Comparison of ENCODE assay signal across 9 mouse cellular contexts in genomic region chr5:149537796-149538511, GRCm38 (mm10). TPM values are rescaled to one million over a fixed set of nuclear protein-coding genes. Genes with fewer than 3 reads are reported as not detected.
DNase-seq lines count a peak whose midpoint lies in the region; ATAC-seq and TF ChIP-seq lines count a peak whose summit lies in the region.
"Had no signal": no experiment of that assay in that cellular context is flagged by ENCODE, and none has a peak within 500 bp of the region (broad histone marks: within the 10 kb centered on the region; RNA-seq: fewer than 3 reads in every experiment).

No protein-coding gene starts in this region.

- H3K4me3 ChIP-seq in heart, embryonic 10.5 days, result peak overlapping the region; percentile 16; the same call in 1 of the 2 replicates
- peak overlapping the region; percentile 20 for H3K4me3 ChIP-seq in forebrain, postnatal 0 days (ENCODE audit: low read depth, low read length)
- H3K4me3 ChIP-seq in limb, embryonic 15.5 days, result peak overlapping the region; percentile 25
- no peak overlapping the region for H3K4me3 ChIP-seq in stomach, postnatal 0 days (ENCODE audit: low read depth, low read length)

- DNase-seq in heart, embryonic 10.5 days (ENCODE audit: low spot score), result no peak
- DNase-seq in heart, postnatal 4 days, result no peak
- DNase-seq in 3T3-L1 (ENCODE audit: low read depth, low spot score), result peak; percentile 74
- DNase-seq in forebrain, postnatal 0 days, result peak; percentile 72
- no peak for DNase-seq in stomach, postnatal 0 days (ENCODE audit: low spot score)
- no peak for DNase-seq in spleen, adult 12 weeks (ENCODE audit: low spot score)
- no peak for DNase-seq in testis, postnatal 14 days (ENCODE audit: low spot score)

- H3K27ac ChIP-seq in heart, embryonic 10.5 days, result no peak overlapping the region
- peak overlapping the region; percentile 2; the same call in 1 of the 2 replicates for H3K27ac ChIP-seq in forebrain, postnatal 0 days (ENCODE audit: low read depth, low read length)
- H3K27ac ChIP-seq in limb, embryonic 15.5 days, result peak overlapping the region; percentile 47
- no peak overlapping the region for H3K27ac ChIP-seq in stomach, postnatal 0 days (replicated peaks)
- H3K27ac ChIP-seq: macrophage had no signal

- H3K9me3 ChIP-seq in heart, embryonic 10.5 days, result no peaks in the 10 kb centered on the region
- H3K9me3 ChIP-seq in forebrain, postnatal 0 days (ENCODE audit: low read length), result no peaks in the 10 kb centered on the region
- no peaks in the 10 kb centered on the region for H3K9me3 ChIP-seq in limb, embryonic 15.5 days
- H3K9me3 ChIP-seq in stomach, postnatal 0 days (ENCODE audit: control insufficient read depth, low read length), result no peaks in the 10 kb centered on the region

- no peaks in the 10 kb centered on the region for H3K36me3 ChIP-seq in heart, embryonic 10.5 days
- H3K36me3 ChIP-seq in forebrain, postnatal 0 days (ENCODE audit: insufficient read depth), result no peaks in the 10 kb centered on the region
- H3K36me3 ChIP-seq in limb, embryonic 15.5 days, result no peaks in the 10 kb centered on the region
- no peaks in the 10 kb centered on the region for H3K36me3 ChIP-seq in stomach, postnatal 0 days (ENCODE audit: control insufficient read depth, insufficient read depth, low read length)

- H3K9ac ChIP-seq in forebrain, postnatal 0 days, result peak overlapping the region; percentile 45
- H3K9ac ChIP-seq in limb, embryonic 15.5 days, result no peak overlapping the region
- no peak overlapping the region for H3K9ac ChIP-seq in stomach, postnatal 0 days (ENCODE audit: low read length)

- H3K27me3 ChIP-seq in heart, embryonic 10.5 days (ENCODE audit: insufficient read depth, poor library complexity, severe bottlenecking), result no peaks in the 10 kb centered on the region
- no peaks in the 10 kb centered on the region for H3K27me3 ChIP-seq in forebrain, postnatal 0 days (ENCODE audit: insufficient read depth, low read length)
- H3K27me3 ChIP-seq in limb, embryonic 15.5 days, result no peaks in the 10 kb centered on the region
- H3K27me3 ChIP-seq in stomach, postnatal 0 days (ENCODE audit: control insufficient read depth, insufficient read depth, low read length), result no peaks in the 10 kb centered on the region

- ATAC-seq in forebrain, postnatal 0 days, result peak; percentile 78
- 0 out of 2 replicates have a peak, but pooled peaks have one; percentile 52 for ATAC-seq in limb, embryonic 15.5 days (ENCODE audit: insufficient number of reproducible peaks, low FRiP score, low TSS enrichment, low read depth)
- no peak for ATAC-seq in stomach, postnatal 0 days (ENCODE audit: low FRiP score, low TSS enrichment)

- no peak for TF ChIP-seq EP300 in stomach, postnatal 0 days (optimal IDR thresholded peaks at IDR 0.05)

- H3K4me2 ChIP-seq in forebrain, postnatal 0 days (ENCODE audit: low read depth), result peak overlapping the region; percentile 48
- H3K4me2 ChIP-seq in limb, embryonic 15.5 days, result peak overlapping the region; percentile 43
- peak overlapping the region; percentile 38 for H3K4me2 ChIP-seq in stomach, postnatal 0 days (replicated peaks; ENCODE audit: low read depth)

- TF ChIP-seq CTCF in forebrain, postnatal 0 days (IDR thresholded peaks at IDR 0.05; ENCODE audit: low read depth), result no peak
- no peak for TF ChIP-seq CTCF in stomach, postnatal 0 days (IDR thresholded peaks at IDR 0.05; ENCODE audit: low read depth)

- WGBS in heart, embryonic 10.5 days, result 43% methylated on average over 16 of the region's 16 CpGs
- WGBS in forebrain, postnatal 0 days, result 17% methylated on average over 16 of the region's 16 CpGs
- 10% methylated on average over 16 of the region's 16 CpGs for WGBS in limb, embryonic 15.5 days
- WGBS in stomach, postnatal 0 days, result 33% methylated on average over 16 of the region's 16 CpGs

- H3K4me1 ChIP-seq in heart, embryonic 10.5 days, result peaks cover 15% of the 10 kb centered on the region
- H3K4me1 ChIP-seq in forebrain, postnatal 0 days (ENCODE audit: insufficient read depth), result peaks cover 4% of the 10 kb centered on the region; the same call in 1 of the 2 replicates
- peaks cover 18% of the 10 kb centered on the region for H3K4me1 ChIP-seq in limb, embryonic 15.5 days
- no peaks in the 10 kb centered on the region for H3K4me1 ChIP-seq in stomach, postnatal 0 days (replicated peaks; ENCODE audit: control insufficient read depth, insufficient read depth)

RNA-seq across cellular contexts. Expression of gene Wdr95, which starts 9.5 kb away (rescaled TPM):
- polyA plus RNA-seq in heart, embryonic 10.5 days (2016; fragmentation: Nextera tagmentation; extraction: Ambion mirVana), result not detected in 2 replicates
- under 1 TPM in 1 of 2 experiments, not detected in 1; 0.14 TPM for total RNA-seq in heart, postnatal 4 days (2021)
- total RNA-seq in forebrain, postnatal 0 days (2014; rRNA removed), result 0.15 and 0.38 TPM in 2 replicates
- polyA plus RNA-seq in forebrain, postnatal 0 days (2015; fragmentation: Nextera tagmentation; extraction: Ambion mirVana), result 0.45 and 0.84 TPM in 2 replicates
- polyA plus RNA-seq in limb, embryonic 15.5 days (2015; fragmentation: Nextera tagmentation; extraction: Ambion mirVana), result 0.19 and 0.46 TPM in 2 replicates
- polyA plus RNA-seq in stomach, postnatal 0 days (2015; fragmentation: Nextera tagmentation; extraction: Ambion mirVana), result not detected in 2 replicates
- polyA plus RNA-seq: macrophage had no signal

Comparison
In these comparisons a context has a peak if more than half of its experiments do, and no peak if none do; other contexts are left out.
1. DNase-seq: peak in 3T3-L1 (single experiment) and forebrain, postnatal 0 days (single experiment); none in heart, embryonic 10.5 days (single experiment), heart, postnatal 4 days (single experiment), stomach, postnatal 0 days (single experiment), spleen, adult 12 weeks (single experiment) and testis, postnatal 14 days (single experiment).
2. H3K27ac ChIP-seq: peak in forebrain, postnatal 0 days (single experiment) and limb, embryonic 15.5 days (single experiment); none in heart, embryonic 10.5 days (single experiment) and stomach, postnatal 0 days (single experiment).
3. Peak in every context shown above with its lines, with median percentiles within 50 percentile points of each other: H3K4me2 ChIP-seq.